Mouse (Mus musculus) liver, adult 2 months (tissue): ENCODE measurements around the gene Col25a1. TPM values are rescaled to one million over a fixed set of nuclear protein-coding genes. Genes with fewer than 3 reads are reported as not detected.

Experiments used
- DNase-seq: peaks from one replicate; pipeline ENCODE4 v3.0.0-alpha.2; 2011; ENCODE audit warnings: low read depth, low spot score; ENCODE audit errors: extremely low read depth
- H3K27ac ChIP-seq: fragments of 200-500 bp; replicated peaks from 2 replicates; pipeline ENCODE4 v1.5.1; 2012; ENCODE audit warnings: low read depth, mild to moderate bottlenecking, control low read depth, inconsistent platforms, low read length; ENCODE audit not compliant: insufficient read depth
- H3K27me3 ChIP-seq: fragments of 200-500 bp; 2 replicates; pipeline ENCODE4 v1.6.1; 2012; ENCODE audit warnings: mild to moderate bottlenecking, moderate library complexity, low read length, inconsistent platforms; ENCODE audit not compliant: control insufficient read depth, insufficient read depth
- H3K36me3 ChIP-seq: fragments of 200-500 bp; 2 replicates; pipeline ENCODE4 v1.6.1; 2012; ENCODE audit warnings: low read length, inconsistent platforms; ENCODE audit not compliant: control insufficient read depth, insufficient read depth
- H3K4me1 ChIP-seq: fragments of 200-500 bp; 2 replicates; pipeline ENCODE4 v1.6.1; 2011; ENCODE audit warnings: low read length; ENCODE audit not compliant: control insufficient read depth, insufficient read depth
- H3K4me3 ChIP-seq: fragments of 200-500 bp; 2 replicates; pipeline ENCODE4 v1.5.1; 2011; ENCODE audit warnings: low read depth, mild to moderate bottlenecking, control low read depth, low read length, moderate library complexity; ENCODE audit not compliant: insufficient read depth
- H3K79me2 ChIP-seq: fragments of 200-500 bp; 2 replicates; pipeline ENCODE4 v1.6.1; 2012; ENCODE audit warnings: inconsistent platforms, mild to moderate bottlenecking, low read length, moderate library complexity; ENCODE audit not compliant: control insufficient read depth, insufficient read depth
- H3K9ac ChIP-seq: fragments of 200-500 bp; 2 replicates; pipeline ENCODE4 v1.6.1; 2012; ENCODE audit warnings: low read depth, mild to moderate bottlenecking, control low read depth, inconsistent platforms, low read length
- CTCF ChIP-seq: fragments of 200-500 bp; IDR thresholded peaks from 2 replicates; pipeline ENCODE4 v1.5.1; 2011; ENCODE audit warnings: low read depth, low read length, control low read depth
- POLR2A ChIP-seq: fragments of 200-500 bp; IDR thresholded peaks from 2 replicates; pipeline ENCODE4 v1.6.1; 2011; ENCODE audit warnings: low read length, control low read depth; ENCODE audit not compliant: insufficient read depth; ENCODE audit errors: extremely low read depth
- WGBS: fragments of 180-500 bp; shearing (Covaris S2); methylation state at CpG from one replicate; pipeline ENCODE4 v1.1.7; 2018; 5-methylcytosine and 5-hydroxymethylcytosine counted together
- polyA plus RNA-seq: library from polyadenylated mRNA; depleted of rRNA; stranded (reverse); fragments of >200 nt; gene quantifications from 2 replicates; pipeline ENCODE4 v1.2.3, GENCODE M21; 2012
- total RNA-seq: library from RNA; depleted of rRNA; stranded (reverse); fragments of >200 nt; gene quantifications from 2 replicates; pipeline ENCODE4 v1.2.3, GENCODE M21; 2014

Col25a1 gene
- total and polyA plus RNA-seq, 2 experiments: 0.05 to 0.09 TPM

DNA sequence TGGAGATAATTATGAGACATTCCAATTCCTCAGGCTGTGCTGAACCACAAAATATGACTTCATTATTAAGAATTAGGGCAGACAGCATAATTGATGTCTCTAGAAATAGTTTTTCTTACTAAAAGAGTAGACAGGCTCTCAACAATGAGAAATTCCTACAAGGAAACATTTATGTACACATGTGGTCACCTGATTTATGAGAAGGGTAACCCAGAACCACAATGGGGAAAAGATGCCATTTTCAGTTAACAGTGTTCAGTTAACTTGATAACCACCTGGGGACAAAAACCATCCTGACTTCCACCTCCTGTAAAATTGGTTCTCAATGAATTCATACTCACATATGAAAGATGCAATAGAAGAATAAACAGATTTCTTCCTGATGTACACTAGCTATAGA, 305.7 kb downstream of the Col25a1 start:
- no peak for TF ChIP-seq CTCF
- TF ChIP-seq POLR2A: no peak
- Histone ChIP-seq H3K4me1 (peaks cover 5% of the 10 kb centered on the region; the same call in 1 of the 2 replicates), H3K79me2 (no peaks in the 10 kb centered on the region), H3K4me3 (no peak overlapping the region), H3K27me3 (no peaks in the 10 kb centered on the region), H3K27ac (no peak overlapping the region), H3K36me3 (no peaks in the 10 kb centered on the region), H3K9ac (no peak overlapping the region)
- no peak for DNase-seq

DNA sequence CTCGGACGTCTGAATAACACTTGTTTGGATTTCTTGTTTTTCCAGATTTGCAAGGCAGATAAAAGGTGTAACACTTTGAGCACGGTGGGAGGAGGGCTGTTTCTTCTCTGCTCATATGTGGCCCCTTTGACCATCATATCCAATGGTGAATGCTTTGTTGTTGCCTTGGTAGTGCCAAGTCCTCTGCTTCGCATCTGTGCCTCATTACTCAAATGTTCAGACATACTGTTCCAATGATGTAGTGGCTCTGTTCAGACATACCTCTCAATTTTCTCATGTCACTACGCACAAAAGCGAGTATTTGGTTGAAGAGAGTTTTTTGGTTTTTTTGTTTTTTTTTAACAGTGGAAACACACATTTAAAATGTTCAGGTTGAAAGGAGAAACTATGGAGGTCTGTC, 308.5 kb downstream of the Col25a1 start:
- no peaks in the 10 kb centered on the region for H3K79me2 ChIP-seq
- no peak overlapping the region for H3K27ac ChIP-seq
- H3K9ac ChIP-seq: no peak overlapping the region
- no peak for DNase-seq
- H3K4me3 ChIP-seq: no peak overlapping the region
- no peak for TF ChIP-seq POLR2A
- TF ChIP-seq CTCF: no peak
- no peaks in the 10 kb centered on the region for H3K27me3 ChIP-seq
- WGBS: 91% methylated on average over 6 of the region's 6 CpGs
- H3K4me1 ChIP-seq: peaks cover 5% of the 10 kb centered on the region; the same call in 1 of the 2 replicates
- H3K36me3 ChIP-seq: no peaks in the 10 kb centered on the region

DNA sequence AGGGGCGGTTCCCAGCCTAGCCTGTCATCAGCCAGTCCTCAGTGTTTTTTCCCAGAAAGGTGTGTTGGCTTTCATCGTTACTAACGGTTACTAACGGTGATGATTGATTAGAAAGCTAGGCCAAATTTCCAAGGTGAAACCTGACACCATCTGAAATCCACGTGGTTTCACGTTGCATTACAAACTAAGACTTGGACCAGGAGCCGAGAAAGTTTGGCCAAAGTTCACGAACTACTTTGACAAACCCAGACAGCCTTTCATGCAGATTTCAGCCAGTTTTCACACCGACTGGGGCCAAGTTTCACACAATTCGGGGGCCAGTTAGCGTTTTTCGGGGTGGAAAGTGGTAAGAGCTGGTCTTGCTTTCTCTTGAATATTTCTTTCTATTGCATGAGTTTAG, 309.4 kb downstream of the Col25a1 start:
- Histone ChIP-seq H3K4me1 (peaks cover 5% of the 10 kb centered on the region; the same call in 1 of the 2 replicates), H3K4me3 (no peak overlapping the region), H3K27me3 (no peaks in the 10 kb centered on the region), H3K9ac (no peak overlapping the region), H3K36me3 (no peaks in the 10 kb centered on the region), H3K79me2 (no peaks in the 10 kb centered on the region), H3K27ac (peak overlapping the region; percentile 55)
- 28% methylated on average over 12 of the region's 12 CpGs for WGBS
- DNase-seq: peak; percentile 93
- TF ChIP-seq POLR2A (no peak), CTCF (no peak)

DNA sequence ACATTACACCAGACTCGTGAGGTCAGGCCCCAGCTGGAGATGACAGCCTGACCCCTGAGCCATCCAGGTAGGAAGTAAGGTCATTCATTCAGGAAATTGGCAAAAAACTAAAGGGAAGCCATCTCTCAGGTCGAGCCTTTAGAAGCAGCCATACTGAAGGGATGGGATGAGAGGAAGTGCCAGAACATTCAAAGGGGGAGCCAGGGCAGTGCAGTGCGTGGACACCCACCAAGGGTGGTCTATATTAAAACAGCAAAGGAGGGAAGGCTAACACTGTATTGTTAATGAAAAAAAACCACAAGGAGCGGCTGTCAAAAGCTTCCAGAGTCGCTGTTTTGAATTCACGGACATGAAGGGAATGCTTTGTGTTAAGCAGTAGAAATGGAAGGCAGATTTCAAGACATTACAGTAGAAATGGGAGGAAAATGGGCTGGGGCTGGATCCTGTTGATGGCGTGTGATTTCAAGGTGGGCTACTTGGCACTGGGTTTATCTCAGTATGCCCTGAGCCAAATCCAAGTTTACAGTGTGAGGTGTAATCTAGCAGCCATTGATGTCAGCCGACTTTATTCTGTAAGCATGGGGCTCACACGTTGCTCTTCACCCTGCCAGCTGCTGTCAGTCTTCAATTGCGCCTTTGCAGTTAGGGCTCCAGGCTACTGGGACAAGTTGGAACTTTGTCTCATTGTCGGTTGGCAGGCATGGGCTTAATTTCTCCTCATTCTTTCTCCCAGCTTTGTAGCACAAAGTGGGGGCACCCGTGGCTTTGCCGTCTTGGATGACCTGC, 312.7 kb downstream of the Col25a1 start:
- Histone ChIP-seq H3K27me3 (no peaks in the 10 kb centered on the region), H3K79me2 (no peaks in the 10 kb centered on the region), H3K9ac (no peak overlapping the region), H3K36me3 (no peaks in the 10 kb centered on the region), H3K4me3 (no peak overlapping the region), H3K27ac (no peak overlapping the region), H3K4me1 (peaks cover 5% of the 10 kb centered on the region; the same call in 1 of the 2 replicates)
- TF ChIP-seq CTCF (no peak), POLR2A (no peak)
- no peak for DNase-seq
- WGBS: 73% methylated on average over 13 of the region's 13 CpGs

DNA sequence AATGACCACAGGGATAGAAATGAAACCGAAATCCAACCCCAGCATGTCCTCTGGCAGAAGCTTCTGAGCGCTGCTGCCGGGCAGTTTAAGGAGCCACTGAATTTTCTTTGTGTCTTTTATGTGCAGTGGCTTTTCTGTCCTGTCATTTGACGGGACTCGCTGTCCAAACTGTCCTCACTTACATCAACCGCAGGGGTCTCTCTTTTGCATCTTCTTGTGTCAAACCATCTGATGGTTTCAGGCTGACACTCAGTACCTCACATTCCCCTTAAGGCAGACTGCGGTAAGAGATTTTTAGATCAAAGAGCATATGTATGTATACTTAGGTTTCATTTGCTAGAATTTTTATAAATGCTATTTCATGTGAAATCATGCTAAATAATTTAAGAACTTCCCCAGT, 318.6 kb downstream of the Col25a1 start:
- DNase-seq: no peak
- no peak for TF ChIP-seq CTCF
- TF ChIP-seq POLR2A: no peak
- no peaks in the 10 kb centered on the region for H3K4me1 ChIP-seq
- H3K27ac ChIP-seq: no peak overlapping the region
- no peaks in the 10 kb centered on the region for H3K27me3 ChIP-seq
- H3K4me3 ChIP-seq: no peak overlapping the region
- no peaks in the 10 kb centered on the region for H3K36me3 ChIP-seq
- no peak overlapping the region for H3K9ac ChIP-seq
- H3K79me2 ChIP-seq: no peaks in the 10 kb centered on the region
- WGBS: 91% methylated on average over 7 of the region's 7 CpGs

DNA sequence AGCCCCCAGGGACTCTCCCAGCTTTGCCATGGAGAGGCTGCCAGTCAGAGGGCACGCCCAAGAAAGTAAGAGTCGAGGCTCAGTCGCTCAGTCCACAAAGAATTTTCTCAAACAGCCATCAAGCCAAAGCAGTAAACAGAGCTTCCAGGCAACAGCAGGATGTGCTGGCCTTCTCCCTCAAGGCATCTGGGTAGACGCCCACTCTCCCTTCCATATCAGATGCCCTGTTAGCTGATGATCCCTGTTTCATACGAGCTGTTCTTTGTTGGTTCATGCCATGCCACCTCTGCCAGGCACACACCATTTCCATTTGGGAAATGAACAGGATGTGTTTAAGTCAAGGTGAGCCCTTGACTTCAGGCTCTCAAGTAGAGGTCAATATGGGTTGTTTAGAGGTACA, 334.1 kb downstream of the Col25a1 start:
- Histone ChIP-seq H3K9ac (no peak overlapping the region), H3K27ac (no peak overlapping the region), H3K27me3 (no peaks in the 10 kb centered on the region), H3K79me2 (no peaks in the 10 kb centered on the region), H3K4me3 (no peak overlapping the region), H3K36me3 (no peaks in the 10 kb centered on the region), H3K4me1 (no peaks in the 10 kb centered on the region)
- no peak for DNase-seq
- TF ChIP-seq POLR2A: no peak
- TF ChIP-seq CTCF: no peak
- 75% methylated on average over 5 of the region's 5 CpGs for WGBS
